Mouse (Mus musculus) MEL (cell line): ENCODE measurements around the gene Ubash3b. TPM values are rescaled to one million over a fixed set of nuclear protein-coding genes. Genes with fewer than 3 reads are reported as not detected.

Experiments
- DNase-seq: peaks from one replicate; pipeline ENCODE4 v3.0.0; 2011; ENCODE audit warnings: low read depth, low spot score
- H3K27ac ChIP-seq: 2 replicates; pipeline ENCODE4 v1.5.1; 2012; ENCODE audit warnings: low read depth, mild to moderate bottlenecking, control low read depth, low read length, moderate library complexity; ENCODE audit not compliant: control insufficient read depth
- H3K27me3 ChIP-seq, 2 experiments: fragments of 150-350 bp in 1 of 2; sonication (generic) in 1 of 2; 2 replicates each; pipeline ENCODE4 v1.6.1; 2012; ENCODE audit warnings: low read length in 2 of 2, mild to moderate bottlenecking in 2 of 2, improper control_type of control experiment in 1 of 2, moderate library complexity in 1 of 2; ENCODE audit not compliant: insufficient read depth in 2 of 2, control insufficient read depth in 1 of 2
- H3K36me3 ChIP-seq, 2 experiments: 2 replicates each; pipeline ENCODE4 v1.6.1; 2012 to 2014; ENCODE audit warnings: low read length in 2 of 2, improper control_type of control experiment in 1 of 2, inconsistent platforms in 1 of 2, mild to moderate bottlenecking in 1 of 2; ENCODE audit not compliant: insufficient read depth in 2 of 2, control insufficient read depth in 1 of 2
- H3K4me1 ChIP-seq, 2 experiments: fragments of 150-350 bp in 1 of 2; sonication (generic) in 1 of 2; 2 replicates each; pipeline ENCODE4 v1.6.1; 2012; ENCODE audit warnings: low read length in 2 of 2, improper control_type of control experiment in 1 of 2, mild to moderate bottlenecking in 1 of 2; ENCODE audit not compliant: insufficient read depth in 2 of 2, control insufficient read depth in 1 of 2
- H3K4me3 ChIP-seq, 2 experiments: fragments of 150-350 bp in 1 of 2; sonication (generic) in 1 of 2; 2 replicates each; pipeline ENCODE4 v1.5.1; 2012; ENCODE audit warnings: low read depth in 2 of 2, low read length in 2 of 2, mild to moderate bottlenecking in 2 of 2, moderate library complexity in 2 of 2, control low read depth in 1 of 2, improper control_type of control experiment in 1 of 2; ENCODE audit not compliant: control insufficient read depth in 1 of 2, insufficient read depth in 1 of 2
- H3K79me2 ChIP-seq: 2 replicates; pipeline ENCODE4 v1.6.1; 2012; ENCODE audit warnings: mild to moderate bottlenecking, low read length, moderate library complexity; ENCODE audit not compliant: control insufficient read depth, poor library complexity, insufficient read depth
- H3K9ac ChIP-seq: 2 replicates; pipeline ENCODE4 v1.6.1; 2012; ENCODE audit warnings: low read depth, mild to moderate bottlenecking, control low read depth, low read length, moderate library complexity; ENCODE audit not compliant: control insufficient read depth, poor library complexity, severe bottlenecking
- H3K9me3 ChIP-seq: fragments of 150-350 bp; sonication (generic); replicated peaks from 2 replicates; pipeline ENCODE4 v1.6.1; 2012; ENCODE audit warnings: mild to moderate bottlenecking, low read length, improper control_type of control experiment, moderate library complexity; ENCODE audit not compliant: insufficient read depth
- BHLHE40 ChIP-seq: IDR thresholded peaks from 2 replicates; pipeline ENCODE4 v1.6.1; 2012; ENCODE audit warnings: low read depth, mild to moderate bottlenecking, inconsistent platforms, low read length, improper control_type of control experiment, borderline replicate concordance
- E2F4 ChIP-seq: IDR thresholded peaks from 2 replicates; pipeline ENCODE4 v1.6.1; 2011; ENCODE audit warnings: low read depth, low read length, improper control_type of control experiment, borderline replicate concordance
- ELF1 ChIP-seq: IDR thresholded peaks from 2 replicates; pipeline ENCODE4 v1.6.1; 2014; ENCODE audit warnings: low read depth, mild to moderate bottlenecking, inconsistent platforms, low read length, improper control_type of control experiment, moderate library complexity
- EP300 ChIP-seq, 2 experiments: IDR thresholded peaks; 2 replicates each; pipeline ENCODE4 v1.6.1; 2011; ENCODE audit warnings: improper control_type of control experiment in 2 of 2, low read length in 2 of 2, low read depth in 1 of 2, mild to moderate bottlenecking in 1 of 2
- ETS1 ChIP-seq: IDR thresholded peaks from 2 replicates; pipeline ENCODE4 v1.6.1; 2012; ENCODE audit warnings: low read depth, mild to moderate bottlenecking, inconsistent platforms, low read length, improper control_type of control experiment, moderate library complexity
- GABPA ChIP-seq: IDR thresholded peaks from 2 replicates; pipeline ENCODE4 v1.6.1; 2012; ENCODE audit warnings: low read depth, mild to moderate bottlenecking, inconsistent platforms, low read length, improper control_type of control experiment, moderate library complexity
- HCFC1 ChIP-seq: IDR thresholded peaks from 2 replicates; pipeline ENCODE4 v1.6.1; 2012; ENCODE audit warnings: low read depth, mild to moderate bottlenecking, inconsistent platforms, low read length, improper control_type of control experiment, moderate library complexity
- JUND ChIP-seq: IDR thresholded peaks from 2 replicates; pipeline ENCODE4 v1.6.1; 2011; ENCODE audit warnings: low read depth, mild to moderate bottlenecking, improper control_type of control experiment, low read length
- KAT2A ChIP-seq: conservative IDR thresholded peaks from 2 replicates; pipeline ENCODE4 v1.6.1; 2012; ENCODE audit warnings: low read depth, low read length, improper control_type of control experiment, inconsistent platforms
- MAFK ChIP-seq: IDR thresholded peaks from 2 replicates; pipeline ENCODE4 v1.6.1; 2011; ENCODE audit warnings: low read depth, mild to moderate bottlenecking, low read length, improper control_type of control experiment, borderline replicate concordance
- MAZ ChIP-seq: IDR thresholded peaks from 2 replicates; pipeline ENCODE4 v1.6.1; 2012; ENCODE audit warnings: low read depth, mild to moderate bottlenecking, inconsistent platforms, low read length, improper control_type of control experiment
- MEF2A ChIP-seq: IDR thresholded peaks from 2 replicates; pipeline ENCODE4 v1.6.1; 2014; ENCODE audit warnings: low read depth, mild to moderate bottlenecking, inconsistent platforms, low read length, improper control_type of control experiment; ENCODE audit not compliant: poor library complexity, insufficient replicate concordance, severe bottlenecking; ENCODE audit errors: extremely low read depth
- MXI1 ChIP-seq: IDR thresholded peaks from 2 replicates; pipeline ENCODE4 v1.6.1; 2011; ENCODE audit warnings: mild to moderate bottlenecking, low read depth, low read length, improper control_type of control experiment
- MYB ChIP-seq: IDR thresholded peaks from 2 replicates; pipeline ENCODE4 v1.6.1; 2011; ENCODE audit warnings: mild to moderate bottlenecking, low read depth, low read length, improper control_type of control experiment
- MYC ChIP-seq: IDR thresholded peaks from 2 replicates; pipeline ENCODE4 v1.6.1; 2011; ENCODE audit warnings: low read depth, mild to moderate bottlenecking, low read length, improper control_type of control experiment, moderate library complexity
- POLR2AphosphoS2 ChIP-seq: IDR thresholded peaks from 2 replicates; pipeline ENCODE4 v1.6.1; 2011; ENCODE audit warnings: low read length, improper control_type of control experiment
- RCOR1 ChIP-seq: IDR thresholded peaks from 2 replicates; pipeline ENCODE4 v1.6.1; 2012; ENCODE audit warnings: low read depth, mild to moderate bottlenecking, inconsistent platforms, low read length, improper control_type of control experiment
- SIN3A ChIP-seq: IDR thresholded peaks from 2 replicates; pipeline ENCODE4 v1.6.1; 2012; ENCODE audit warnings: low read length, improper control_type of control experiment, inconsistent platforms
- SMC3 ChIP-seq: IDR thresholded peaks from 2 replicates; pipeline ENCODE4 v1.6.1; 2011; ENCODE audit warnings: low read depth, low read length, improper control_type of control experiment
- TAL1 ChIP-seq: IDR thresholded peaks from 2 replicates; pipeline ENCODE4 v1.6.1; 2012; ENCODE audit warnings: mild to moderate bottlenecking, inconsistent platforms, low read length, moderate library complexity, mixed read lengths
- TBP ChIP-seq: IDR thresholded peaks from 2 replicates; pipeline ENCODE4 v1.8.0; 2011; ENCODE audit warnings: low read depth, low read length, improper control_type of control experiment
- UBTF ChIP-seq: IDR thresholded peaks from 2 replicates; pipeline ENCODE4 v1.6.1; 2012; ENCODE audit warnings: low read depth, mild to moderate bottlenecking, inconsistent platforms, low read length, improper control_type of control experiment, moderate library complexity, borderline replicate concordance; ENCODE audit not compliant: insufficient read depth
- USF1 ChIP-seq: IDR thresholded peaks from 2 replicates; pipeline ENCODE4 v1.6.1; 2014; ENCODE audit warnings: low read depth, mild to moderate bottlenecking, inconsistent platforms, low read length, improper control_type of control experiment, moderate library complexity
- USF2 ChIP-seq, 2 experiments: IDR thresholded peaks; 2 replicates each; pipeline ENCODE4 v1.6.1; 2011 to 2012; ENCODE audit warnings: improper control_type of control experiment in 2 of 2, low read length in 2 of 2, borderline replicate concordance in 1 of 2, inconsistent platforms in 1 of 2, low read depth in 1 of 2, mild to moderate bottlenecking in 1 of 2; ENCODE audit not compliant: insufficient read depth in 1 of 2
- ZMIZ1 ChIP-seq: IDR thresholded peaks from 2 replicates; pipeline ENCODE4 v1.6.1; 2012; ENCODE audit warnings: low read depth, mild to moderate bottlenecking, inconsistent platforms, low read length, improper control_type of control experiment, moderate library complexity
- polyA plus RNA-seq, 2 experiments: library from polyadenylated mRNA; stranded (reverse) in 1 of 2; unstranded in 1 of 2; fragments of >175 nt in 1 of 2; fragments of >200 nt in 1 of 2; gene quantifications; 2 replicates each; pipeline versions ENCODE4 v1.2.1 to v1.2.4; 2012; ENCODE audit warnings: low replicate concordance in 2 of 2, low read depth in 1 of 2; ENCODE audit not compliant: insufficient read length in 2 of 2, insufficient read depth in 1 of 2, missing spikeins in 1 of 2
- total RNA-seq: library from RNA; depleted of rRNA; stranded (reverse); fragments of 300-350 nt; gene quantifications from 2 replicates; pipeline ENCODE4 v1.2.3, GENCODE M21; 2012; rRNA removed

Ubash3b gene
- total RNA-seq (5.4 and 6.8 TPM in 2 replicates), polyA plus RNA-seq (10 to 100 TPM in 1 of 2 experiments, not detected in 1; 11.3 TPM)

DNA sequence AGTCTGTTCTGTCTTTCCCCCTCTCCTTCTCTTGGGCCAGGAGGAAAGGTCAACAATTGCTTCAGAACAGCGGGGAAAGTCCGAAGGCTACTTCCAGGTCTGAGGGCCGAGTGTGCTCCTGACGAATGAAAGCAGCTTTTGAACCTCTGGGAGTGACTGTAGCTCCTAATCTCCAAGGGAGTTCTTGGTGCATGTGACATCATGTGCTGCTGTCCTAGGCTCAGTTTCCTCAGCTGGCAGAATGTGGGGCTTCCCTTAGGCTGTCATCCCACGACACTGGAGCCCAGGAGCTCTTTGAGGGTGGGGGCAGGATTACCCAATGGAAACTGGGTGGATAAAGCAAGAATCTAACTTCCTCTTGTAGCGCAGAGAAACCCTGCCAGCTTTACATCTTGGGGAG, at the start of gene Ubash3b:
Gene Ubash3b, minus strand, starts transcription at position 285 of the 400 bp plus-strand sequence.
- peak within 1 kb of the TSS; percentile 17; the same call in 1 of the 2 replicates for H3K9ac ChIP-seq
- no peaks in the 10 kb centered on the region for H3K27me3 ChIP-seq
- DNase-seq, result no peak
- no peak within 1 kb of the TSS for H3K4me3 ChIP-seq
- no peaks in the 10 kb centered on the region for H3K9me3 ChIP-seq
- H3K27ac ChIP-seq, result peak within 1 kb of the TSS; percentile 25
- H3K4me1 ChIP-seq, result peaks cover 0 to 13% of the 10 kb centered on the region in 2 experiments; a peak in 2 of 4 replicates
- peaks cover 0 to 2% of the 10 kb centered on the region in 2 experiments; a peak in 2 of 4 replicates for H3K36me3 ChIP-seq
- H3K79me2 ChIP-seq, result peaks cover 7% of the 10 kb centered on the region
- TF ChIP-seq UBTF (no peak), KAT2A (no peak), ELF1 (no peak), TAL1 (no peak), TBP (no peak), MXI1 (no peak), EP300 (IDR thresholded peaks at IDR 0.05; ENCODE audit: low read depth in 1 of 2, low read length in 2 of 2) (no peak), GABPA (no peak), ZMIZ1 (no peak), USF2 (IDR thresholded peaks at IDR 0.05; ENCODE audit: borderline replicate concordance in 1 of 2, insufficient read depth in 1 of 2, low read depth in 1 of 2, low read length in 2 of 2) (no peak), JUND (no peak), USF1 (no peak), SIN3A (no peak), POLR2AphosphoS2 (no peak)

DNA sequence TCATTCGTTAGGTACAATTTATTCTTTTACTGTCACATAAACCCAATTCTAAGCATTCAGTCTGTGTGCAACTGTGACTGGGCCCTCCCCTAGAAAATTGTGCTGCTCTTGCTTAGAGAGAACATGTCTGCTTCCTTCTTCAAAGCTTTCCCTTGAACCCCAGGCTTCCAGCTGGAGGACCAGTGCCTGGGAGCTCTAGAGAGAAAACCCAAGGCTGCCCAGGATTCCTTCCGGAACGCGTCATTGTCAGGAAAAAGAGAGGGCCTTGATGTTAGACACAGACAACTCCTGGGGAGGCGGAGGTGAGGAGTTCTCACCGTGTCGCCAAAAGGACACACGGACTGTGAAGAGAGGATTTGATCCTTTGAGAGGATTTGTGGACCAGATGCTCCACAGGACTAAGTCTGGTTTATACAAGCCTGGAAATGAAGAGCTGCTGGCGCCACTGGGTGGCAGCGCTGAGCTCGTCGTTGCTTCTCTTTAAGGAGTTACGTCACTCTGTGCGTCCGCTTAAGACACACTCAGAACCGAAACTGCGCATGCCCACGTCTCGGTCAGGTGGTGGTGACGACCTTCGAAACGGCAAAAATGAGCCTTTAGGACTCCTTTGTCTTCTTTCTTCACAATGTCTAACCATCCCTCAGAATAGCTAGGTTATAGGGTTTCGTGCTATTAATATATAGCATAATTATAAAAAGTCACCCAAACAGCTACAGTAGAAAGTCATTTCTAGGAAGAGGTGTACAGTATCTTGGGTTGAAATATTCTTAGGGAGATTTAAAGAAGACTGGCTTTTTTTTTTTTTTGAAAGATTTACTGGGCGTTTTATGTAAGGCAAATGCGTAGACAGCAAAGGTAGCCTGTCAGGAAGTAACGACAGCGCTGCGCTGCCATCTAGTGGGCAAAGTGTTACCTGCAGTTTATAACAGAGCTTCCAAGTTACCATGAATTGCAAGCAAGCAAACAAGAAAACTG, 45.9 kb upstream of the Ubash3b start:
- Histone ChIP-seq H3K27me3 (no peaks in the 10 kb centered on the region), H3K9ac (peak overlapping the region; percentile 68), H3K4me3 (peak overlapping the region; percentile 44 to 55), H3K4me1 (no peaks in the 10 kb centered on the region), H3K9me3 (no peaks in the 10 kb centered on the region), H3K79me2 (no peaks in the 10 kb centered on the region), H3K27ac (peak overlapping the region; percentile 77), H3K36me3 (no peaks in the 10 kb centered on the region)
- peak; percentile 98 for DNase-seq
- TF ChIP-seq MYB, result no peak
- peak; percentile 50; the same call in 1 of the 2 replicates for TF ChIP-seq KAT2A
- peak; percentile 91 for TF ChIP-seq USF1
- no peak for TF ChIP-seq MEF2A
- no peak for TF ChIP-seq E2F4
- no peak for TF ChIP-seq MAFK
- TF ChIP-seq TAL1, result no peak
- no peak for TF ChIP-seq MAZ
- TF ChIP-seq RCOR1, result no peak
- TF ChIP-seq JUND, result 0 out of 2 replicates have a peak, but pooled peaks have one; percentile 47
- TF ChIP-seq GABPA, result no peak
- TF ChIP-seq EP300 (IDR thresholded peaks at IDR 0.05; ENCODE audit: low read depth in 1 of 2, low read length in 2 of 2), result no peak; a peak in 1 of 4 replicates
- TF ChIP-seq MXI1, result peak; percentile 43; the same call in 1 of the 2 replicates
- peak; percentile 77 for TF ChIP-seq HCFC1
- no peak for TF ChIP-seq ZMIZ1
- no peak for TF ChIP-seq UBTF
- no peak for TF ChIP-seq BHLHE40
- peak; percentile 44; the same call in 1 of the 2 replicates for TF ChIP-seq ETS1
- TF ChIP-seq TBP, result peak; percentile 76
- no peak for TF ChIP-seq MYC
- TF ChIP-seq USF2 (IDR thresholded peaks at IDR 0.05; ENCODE audit: borderline replicate concordance in 1 of 2, insufficient read depth in 1 of 2, low read depth in 1 of 2, low read length in 2 of 2), result no peak
- peak; percentile 74 for TF ChIP-seq SMC3
